Mouse (Mus musculus): Measurements from ENCODE around the gene Akt3.

- TF ChIP-seq CTCF (IDR thresholded peaks at IDR 0.05; ENCODE audit: extremely low read depth, insufficient read depth, insufficient read length, insufficient replicate concordance) (no peak), POLR2A (IDR thresholded peaks at IDR 0.05; ENCODE audit: low read depth, low read length) (no peak)
Observed at GRCm38 (mm10) chr1:176994087-176994486, 263.9 kb downstream of the Akt3 start.

Measured in spleen, adult 2 months (tissue).